Mouse (Mus musculus): ENCODE data around the gene Nr2e3.
"Not testable (repeated sequence)": the region's sequence is repeated elsewhere in the genome, so short reads cannot be mapped to it uniquely, and the experiment has no call there.

The Nr2e3 gene

DNA sequence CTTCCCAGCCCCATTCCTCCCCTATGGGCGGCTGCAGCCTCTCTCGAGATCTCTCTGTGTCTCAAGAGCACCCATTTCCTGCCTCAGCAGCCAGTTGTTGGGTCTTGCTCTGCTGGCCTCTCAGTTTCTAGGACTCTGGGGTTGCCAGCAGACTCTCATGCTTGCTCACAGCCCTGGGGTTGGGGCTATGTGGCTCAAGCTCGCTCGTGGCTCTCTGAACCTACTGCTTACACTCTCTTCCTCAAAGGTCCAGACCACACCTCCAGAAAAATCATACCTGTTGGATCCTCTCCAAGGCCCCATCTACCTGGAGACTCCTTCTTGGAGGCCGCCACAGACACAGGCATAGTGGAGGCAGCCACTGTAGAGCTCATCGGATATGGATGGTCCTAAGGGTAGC is 10.9 kb downstream of the Nr2e3 start:
- peak; percentile 79 for DNase-seq

DNA sequence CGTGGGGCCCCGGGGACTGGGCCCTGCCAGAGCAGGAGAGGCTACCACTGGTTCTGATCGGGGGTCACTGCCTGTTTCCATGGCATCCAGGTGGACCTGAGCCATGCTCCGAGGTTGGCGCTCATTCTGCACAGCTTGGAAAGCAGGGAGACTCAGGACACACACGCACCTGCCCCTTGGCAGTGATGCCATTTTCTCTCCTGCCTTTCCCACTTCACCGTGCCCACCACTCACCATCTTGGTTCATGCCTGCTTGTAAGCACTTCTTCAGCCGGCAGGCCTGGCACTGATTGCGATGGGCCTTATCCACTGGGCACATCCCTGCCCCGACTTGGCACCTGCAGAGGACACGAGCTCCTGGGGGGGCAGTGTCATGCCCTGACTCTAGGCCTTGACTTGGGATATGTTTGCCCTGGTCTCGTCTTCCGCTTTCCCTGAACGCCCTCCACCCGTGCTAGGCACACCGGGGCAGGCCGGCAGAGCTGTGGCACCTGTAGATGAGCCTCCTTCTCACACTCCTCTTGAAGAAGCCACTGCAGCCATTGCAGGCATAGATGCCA is 11.7 kb downstream of the Nr2e3 start:
- peak; percentile 84 for DNase-seq

DNA sequence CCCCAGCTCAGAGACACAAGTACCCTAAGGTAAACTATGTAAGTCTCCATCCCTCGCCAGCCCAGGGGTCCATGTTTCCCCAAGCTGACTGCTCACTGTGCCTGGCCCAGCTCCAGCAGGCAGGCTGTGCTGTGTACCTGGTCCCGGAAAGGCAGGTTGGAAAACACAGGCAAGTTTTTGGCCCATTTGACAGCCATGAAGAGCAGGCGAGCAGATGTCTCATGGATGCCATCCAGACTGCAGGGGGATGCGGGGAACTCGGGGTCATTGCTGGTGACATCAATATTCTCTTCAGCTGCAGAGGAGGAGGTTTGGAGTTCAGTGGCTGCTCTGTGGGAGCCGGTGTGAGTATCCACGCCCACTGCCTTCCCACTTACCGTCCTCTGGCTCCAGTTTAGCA is 12.2 kb downstream of the Nr2e3 start:
- peak; percentile 80 for DNase-seq

DNA sequence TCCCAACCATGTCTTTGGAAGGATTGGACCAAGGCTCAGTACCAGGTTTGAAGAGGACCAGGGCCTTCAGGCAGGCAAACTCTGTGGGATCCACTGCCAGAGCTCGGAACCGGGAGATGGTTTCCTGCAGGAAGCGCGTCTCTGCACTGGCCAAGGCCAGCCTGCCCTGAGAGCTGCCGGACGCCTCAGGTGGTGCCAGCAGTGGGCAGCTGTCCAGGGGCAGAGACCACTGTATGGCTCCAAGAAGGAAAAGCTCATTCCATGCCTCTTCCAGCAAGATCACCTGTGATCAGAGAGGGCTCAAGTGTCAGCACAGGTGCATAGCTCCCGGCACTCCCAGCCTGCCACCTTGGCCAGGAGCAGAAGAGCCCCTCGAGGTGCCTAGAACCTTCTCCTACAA is 13.2 kb downstream of the Nr2e3 start:
- no peak for DNase-seq

DNA sequence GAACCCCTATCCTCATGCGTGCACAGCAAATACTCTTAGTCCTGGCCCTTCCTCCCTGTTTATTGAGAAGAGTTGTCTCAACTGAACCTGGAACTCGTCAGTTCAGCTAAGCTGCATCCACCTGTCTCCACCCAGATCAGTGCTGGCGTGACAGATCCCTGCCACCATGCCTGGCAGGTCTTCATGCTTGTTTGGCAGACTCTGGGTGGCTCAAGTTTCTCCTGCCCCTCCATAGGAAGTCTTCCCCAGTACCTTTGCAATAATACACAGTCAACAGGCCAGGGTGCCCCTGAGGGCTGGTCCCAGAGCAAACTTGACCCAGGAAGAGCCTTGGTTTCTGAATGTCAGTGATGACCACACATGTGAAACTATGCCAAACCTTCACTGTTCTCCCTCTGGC is 15.2 kb downstream of the Nr2e3 start:
- DNase-seq = peak; percentile 63

DNA sequence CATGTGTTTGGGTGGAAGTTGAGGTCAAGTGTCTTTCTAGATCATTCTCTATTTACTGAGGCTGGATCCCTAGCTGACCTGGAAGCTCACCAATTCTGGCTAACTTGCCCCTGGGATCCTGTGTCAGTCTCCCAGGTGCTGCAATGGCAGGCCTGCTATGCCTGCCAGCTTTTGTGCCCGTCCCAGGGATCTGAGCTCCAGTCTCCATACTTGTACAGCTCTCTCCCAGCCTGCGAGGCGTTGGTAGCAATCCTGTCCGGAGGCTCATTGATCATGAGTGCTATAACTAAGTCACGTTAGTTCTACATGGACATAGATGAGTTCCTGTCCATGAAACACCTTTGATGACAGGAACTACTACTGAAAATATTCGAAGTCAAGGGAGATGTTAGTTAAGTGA is 16.6 kb downstream of the Nr2e3 start:
- peak; percentile 74 for DNase-seq

DNA sequence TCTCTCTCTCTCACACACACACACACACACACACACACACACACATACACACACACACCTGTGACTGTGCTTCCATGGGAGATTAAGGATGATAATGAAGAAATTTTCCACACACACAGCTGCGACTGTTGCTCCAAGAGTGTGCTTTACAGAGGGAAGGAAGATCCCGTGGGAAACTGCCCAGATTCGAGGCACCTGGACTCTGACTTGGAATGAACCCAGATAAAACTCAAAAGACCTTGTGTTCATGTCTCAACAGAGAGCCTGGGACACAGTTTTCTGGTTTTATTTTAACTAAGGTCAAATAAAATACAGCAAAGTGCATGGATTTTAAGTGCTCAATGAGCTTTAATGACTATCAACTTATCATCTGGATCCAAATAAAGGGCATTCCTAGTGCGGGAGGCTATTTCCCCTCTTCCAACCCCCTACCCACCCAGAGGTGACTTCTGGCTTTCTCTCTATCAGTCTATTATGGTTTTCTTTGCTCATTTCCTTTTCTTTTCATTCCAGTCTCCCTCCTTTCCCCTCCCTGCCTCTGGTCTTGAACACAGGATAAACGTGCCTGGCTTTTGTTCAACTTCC is 17.9 kb downstream of the Nr2e3 start:
- DNase-seq = peak; percentile 58

DNA sequence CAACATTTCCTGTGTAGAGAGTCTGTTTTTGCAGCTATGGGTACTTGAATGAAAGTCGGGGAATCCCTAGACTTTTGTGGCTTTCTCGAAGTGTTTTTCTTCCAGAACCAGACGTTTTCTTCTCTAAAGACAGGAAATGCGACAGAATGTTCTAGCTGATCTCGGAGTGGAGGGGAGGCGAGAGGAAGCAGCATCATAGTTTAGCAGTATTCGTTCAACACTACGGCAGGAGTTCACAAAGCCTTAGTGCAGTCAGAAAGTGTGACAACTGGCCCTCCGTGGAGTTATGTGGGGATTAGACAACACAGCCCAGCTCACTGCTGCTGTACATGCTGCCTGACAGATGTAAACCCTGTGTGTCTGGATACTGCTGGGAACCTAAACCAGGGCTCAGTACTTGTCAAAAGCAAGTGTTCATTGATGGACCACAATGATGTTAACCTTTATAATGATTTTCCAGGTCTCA is 18.5 kb downstream of the Nr2e3 start:
- no peak for DNase-seq

DNA sequence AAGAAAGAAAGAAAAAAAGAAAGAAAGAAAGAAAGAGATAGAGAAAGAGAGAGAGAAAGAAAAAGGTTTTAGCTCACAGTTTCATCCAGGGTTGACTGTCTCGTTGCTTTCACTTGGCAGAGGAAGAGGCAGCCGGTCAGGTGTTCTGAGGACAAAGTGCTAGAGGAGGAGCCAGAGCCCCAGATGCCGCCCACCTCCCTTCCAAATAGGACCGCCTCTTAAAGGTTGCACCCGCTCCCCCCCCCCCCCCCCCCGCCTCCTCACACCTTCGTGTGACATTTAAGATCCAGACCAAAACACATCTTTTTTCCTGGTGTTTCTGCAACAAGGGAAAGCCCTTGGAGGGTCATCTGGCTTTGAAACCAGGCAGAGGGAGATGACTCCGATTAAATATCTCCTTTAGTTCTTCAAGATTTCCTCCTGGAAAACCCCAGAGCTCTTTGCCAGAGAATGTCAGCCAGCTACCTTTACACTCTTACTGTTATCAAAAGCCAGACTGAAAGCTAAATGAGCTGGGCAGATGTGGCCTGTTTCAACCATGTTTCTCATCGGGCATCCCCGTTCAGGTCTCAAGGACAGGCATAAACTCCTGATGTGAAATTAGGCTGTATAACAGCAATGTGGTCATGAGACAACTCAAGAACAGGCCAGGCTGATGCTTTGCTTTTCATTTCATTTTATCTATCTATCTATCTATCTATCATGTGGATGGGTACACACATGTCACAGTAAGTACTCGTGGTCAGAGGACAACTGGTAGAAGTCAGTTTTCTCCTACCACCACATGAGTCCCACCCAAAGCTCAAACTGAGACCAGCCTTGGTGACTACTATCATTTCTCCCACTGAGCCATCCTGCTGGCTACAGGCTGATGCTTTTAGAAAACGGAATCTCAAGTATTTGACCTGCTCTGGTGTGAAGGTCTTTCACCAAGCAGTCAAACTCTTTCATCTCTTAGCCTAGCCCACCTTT is 19.3 kb downstream of the Nr2e3 start:
- peak; percentile 85 for DNase-seq

DNA sequence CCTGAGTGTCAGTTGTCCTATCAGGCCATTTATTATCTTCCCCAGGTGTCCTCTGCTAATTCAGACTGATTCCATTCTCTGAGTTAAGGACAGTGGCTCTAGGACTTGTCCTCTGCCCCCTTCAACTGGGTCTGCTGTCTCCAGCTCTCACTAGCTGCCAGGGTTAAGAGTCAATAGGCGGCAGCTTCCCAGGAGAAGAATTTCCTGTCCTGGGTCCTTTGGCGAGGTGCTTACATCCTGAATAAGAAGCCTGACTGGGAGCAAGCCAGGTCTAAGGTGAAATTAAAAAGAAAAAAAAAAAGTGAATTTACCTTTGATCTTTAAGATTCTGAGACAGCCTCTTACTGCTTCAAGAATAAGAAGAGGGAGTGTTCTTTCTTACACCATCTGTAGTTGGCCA is 20.8 kb downstream of the Nr2e3 start:
- DNase-seq = peak; percentile 80

DNA sequence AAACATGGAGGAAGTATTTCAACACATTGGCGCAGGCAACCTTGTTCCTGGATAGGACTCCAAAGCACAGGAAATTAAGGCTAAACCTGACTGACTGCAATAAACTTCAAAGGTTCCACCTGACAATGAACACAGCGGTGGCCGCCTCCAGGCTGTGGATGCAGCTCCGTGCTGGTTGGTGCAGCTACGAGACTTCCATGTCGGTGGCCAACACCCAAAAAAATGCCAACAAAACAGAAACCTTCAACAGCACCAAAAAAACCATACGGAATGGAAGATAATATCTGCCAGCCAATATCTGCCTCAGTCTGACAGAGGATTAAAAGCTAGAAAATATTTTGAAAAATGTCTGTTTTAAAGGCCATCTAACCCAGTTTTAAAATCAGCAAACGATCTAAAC is 21.9 kb downstream of the Nr2e3 start:
- no peak for DNase-seq

DNA sequence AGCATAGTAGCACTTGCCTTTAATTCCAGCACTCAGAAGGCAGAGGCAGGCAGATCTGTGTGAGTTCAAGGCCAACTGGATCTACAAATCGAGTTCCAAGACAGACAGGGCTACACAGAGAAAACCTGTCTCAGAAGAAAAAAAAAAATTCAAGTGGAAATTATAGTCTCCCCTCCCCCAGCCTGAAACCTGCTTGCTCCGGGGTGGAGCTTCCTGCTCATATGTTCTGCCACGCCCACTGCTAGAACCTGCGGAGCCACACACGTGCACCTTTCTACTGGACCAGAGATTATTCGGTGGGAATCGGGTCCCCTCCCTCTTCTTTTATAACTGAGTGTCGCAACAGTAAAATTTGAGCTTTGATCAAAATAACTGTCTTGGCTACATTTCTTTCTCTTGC is 24.6 kb downstream of the Nr2e3 start:
- DNase-seq = not testable (repeated sequence)

DNA sequence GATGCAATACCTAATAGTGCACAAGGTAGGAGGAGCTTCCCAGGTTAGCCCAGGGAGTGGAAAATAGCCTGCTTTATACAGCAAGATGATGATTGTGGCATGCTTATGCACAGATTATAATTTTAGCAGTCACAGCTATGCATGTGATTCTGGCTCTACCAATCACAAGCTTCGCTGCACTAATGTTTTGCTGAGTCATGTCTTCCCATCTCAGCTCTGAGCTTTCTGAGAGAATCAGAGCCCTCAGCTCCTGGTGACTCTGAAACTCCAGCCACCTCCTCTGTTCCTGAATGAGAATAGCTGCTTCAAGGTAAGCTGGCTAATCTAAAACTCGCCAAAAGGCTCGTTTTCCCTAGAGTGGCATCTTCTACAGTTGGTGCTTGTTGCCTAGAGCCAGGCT is 30.2 kb downstream of the Nr2e3 start:
- no peak for DNase-seq

DNA sequence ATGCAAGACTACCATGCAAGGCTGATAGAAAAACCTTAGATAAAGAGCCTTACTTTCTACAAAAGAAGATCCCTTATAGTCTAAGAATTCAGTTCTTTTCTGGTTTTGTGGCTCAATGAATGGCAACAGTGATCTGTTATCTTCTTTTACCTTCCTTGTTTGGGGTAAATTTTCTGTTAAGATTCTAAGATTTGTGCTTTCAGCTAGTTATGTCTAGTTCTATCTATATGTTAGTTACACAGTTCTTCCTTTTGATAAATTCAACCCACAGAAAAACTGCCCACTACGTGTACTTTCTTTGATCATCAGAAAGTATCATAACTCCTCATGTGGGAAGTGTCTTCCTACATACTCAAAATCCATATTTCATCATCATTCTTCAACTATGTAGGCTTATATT is 45.7 kb downstream of the Nr2e3 start:
- DNase-seq = no peak

DNA sequence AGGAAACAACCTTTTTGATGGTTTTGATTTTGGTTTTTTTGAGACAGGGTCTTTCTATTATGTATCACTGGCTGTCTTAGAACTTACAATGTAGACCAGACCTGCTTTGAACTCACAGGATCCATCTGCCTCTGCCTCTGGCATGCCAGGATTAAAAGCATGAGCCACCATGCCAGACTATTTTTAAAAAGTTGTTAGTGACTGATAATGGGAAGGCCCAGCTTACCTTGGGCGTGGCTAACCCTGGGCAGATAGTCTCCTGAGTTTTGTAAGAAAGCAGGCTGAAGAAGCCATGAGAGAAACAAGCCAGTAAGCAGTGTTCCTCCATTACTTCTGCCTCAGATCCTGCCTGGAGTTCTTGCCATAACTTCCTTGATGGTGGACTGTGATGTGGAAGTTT is 57.1 kb downstream of the Nr2e3 start:
- DNase-seq = no peak
